Mouse (Mus musculus): Measurements from ENCODE around the gene Zfp597. TPM values are rescaled to one million over a fixed set of nuclear protein-coding genes. Genes with fewer than 3 reads are reported as not detected.

Zfp597 gene
- total RNA-seq (2021): 10 to 100 TPM; 10.9 to 13.5 TPM
- long read RNA-seq, experiment 1, full-length matches to known transcripts: 3 of 4 reads
- long read RNA-seq, experiment 1, partial matches to known transcripts: 0 of 4 reads
- long read RNA-seq, experiment 1, other reads (novel, unspliced or antisense): 1 of 4 reads
- long read RNA-seq, experiment 2, partial matches to known transcripts: 0 of 4 reads
- long read RNA-seq, experiment 2, other reads (novel, unspliced or antisense): 1 of 4 reads

DNA sequence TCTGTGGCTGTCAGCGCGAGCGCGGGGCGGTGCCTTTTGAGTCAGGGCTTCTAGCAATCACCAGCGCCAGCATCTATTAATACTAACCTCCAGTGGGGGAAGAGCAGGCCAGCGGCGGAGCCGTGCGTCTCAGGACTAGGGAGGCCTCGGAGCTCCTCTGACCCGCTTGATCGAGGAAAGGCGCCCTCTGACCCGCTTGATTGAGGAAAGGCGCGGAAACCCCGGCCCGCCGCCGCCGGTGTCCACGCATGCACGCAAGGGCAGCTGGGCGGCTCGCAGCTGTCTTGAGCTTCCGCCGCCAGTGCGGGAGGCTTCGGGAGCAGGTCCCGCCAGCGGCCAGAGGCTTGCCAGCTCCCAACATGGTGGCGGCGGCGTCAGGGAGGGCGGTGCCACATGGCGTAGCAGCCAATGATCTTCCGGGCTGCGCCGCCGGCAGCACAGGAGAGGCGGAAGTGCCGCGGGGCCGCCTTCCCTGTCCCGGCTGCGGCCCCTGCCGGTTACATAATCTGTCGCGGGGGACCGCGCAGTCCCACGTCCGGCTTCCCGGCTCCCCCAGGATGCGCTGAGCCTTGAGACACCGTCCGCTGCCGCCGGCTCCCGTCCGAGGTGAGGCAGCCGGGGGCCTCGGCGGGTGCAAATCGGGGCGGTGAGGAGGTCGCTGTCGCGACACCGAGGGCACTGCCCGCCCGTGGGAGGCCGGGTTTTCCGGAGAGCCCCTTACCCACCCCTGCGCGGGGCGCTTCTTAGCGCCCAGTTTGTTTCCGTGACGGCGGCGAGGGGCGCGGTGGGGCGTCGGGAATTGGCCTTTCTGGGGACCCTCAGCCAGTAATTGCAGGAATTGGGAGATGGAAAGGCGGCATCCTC is at the start of gene Zfp597, which contains the start of gene Gm20695:
Gene Zfp597 (minus strand): TSS at position 361 of the 864 bp plus-strand sequence.
Gene Gm20695 (plus strand): TSS at position 448 of the 864 bp plus-strand sequence.
- intact Hi-C loops (cut with DNase I): loop anchor here (2.0 kb wide), 2 partner anchors 24 to 38 kb away; partner anchors contain the start of genes 1700037C18Rik, Cluap1 and Zfp174
- peak; percentile 97 for DNase-seq

DNA sequence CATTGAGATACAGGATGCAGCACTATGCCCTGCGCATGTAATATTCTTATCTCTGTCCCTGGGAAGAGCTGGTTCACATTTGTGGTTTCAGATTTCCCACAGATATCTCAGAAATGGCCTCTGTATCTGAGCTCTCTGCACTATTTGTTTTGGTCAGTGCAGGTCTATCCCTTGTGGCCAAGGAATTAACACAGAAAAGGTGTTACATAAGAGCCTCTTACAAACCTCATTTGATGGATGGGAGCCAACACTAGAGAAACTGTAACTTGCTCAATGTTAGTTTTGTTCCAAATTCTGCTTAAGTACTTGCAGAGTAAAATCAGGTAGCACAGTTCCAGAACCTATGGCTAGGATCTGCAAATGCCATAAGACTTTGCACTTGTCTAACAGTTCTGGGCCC is 49.7 kb upstream of the Zfp597 start:
- intact Hi-C loops (cut with DNase I): no loop called here
- no peak for DNase-seq

DNA sequence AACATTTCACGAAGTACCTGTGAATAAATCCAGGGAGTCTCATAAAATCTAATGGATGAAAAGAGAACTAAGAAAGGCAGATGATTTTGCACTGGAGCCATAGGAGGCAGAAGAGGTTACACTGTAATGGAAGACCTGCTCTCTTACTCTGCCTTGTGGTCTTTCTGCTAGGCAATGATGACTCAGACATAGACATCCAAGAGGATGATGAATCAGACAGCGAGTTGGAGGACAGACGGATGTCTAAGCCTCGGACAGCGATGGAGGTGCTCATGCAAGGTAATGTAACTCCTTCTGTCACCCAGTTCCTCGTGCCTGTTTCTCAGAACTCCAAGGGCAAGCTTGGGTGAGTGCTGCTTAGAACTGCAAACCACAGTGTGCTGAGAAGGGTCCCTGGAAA is 49.2 kb upstream of the Zfp597 start:
- DNase-seq: no peak
- intact Hi-C loops (cut with DNase I): no loop called here

GRCm38 (mm10) chr16:3929151-3929550 is 44.8 kb upstream of the Zfp597 start:
- intact Hi-C loops (cut with DNase I): no loop called here
- DNase-seq: no peak

- intact Hi-C loops (cut with DNase I): no loop called here
- no peak for DNase-seq
Observed at GRCm38 (mm10) chr16:3928582-3928981, 44.2 kb upstream of the Zfp597 start.

DNA sequence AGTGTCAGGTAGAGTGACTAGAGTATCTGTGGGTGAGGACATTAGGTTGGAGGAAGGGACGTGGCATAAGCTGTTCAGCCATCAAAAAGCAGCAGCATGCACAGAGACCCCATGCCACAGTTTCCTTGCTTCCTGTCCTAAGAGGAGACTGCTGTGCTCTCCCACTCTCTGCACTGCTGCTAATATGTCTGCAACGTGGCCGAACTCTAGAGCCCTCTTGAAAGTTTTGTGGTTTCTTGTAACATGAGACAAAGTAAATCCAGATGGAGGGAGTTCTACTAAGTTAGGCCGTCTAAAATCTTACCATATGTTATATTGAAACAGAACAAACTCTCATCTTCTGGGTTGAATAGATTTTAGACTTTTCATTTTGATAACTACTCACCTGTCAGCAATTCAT is 39.6 kb upstream of the Zfp597 start:
- DNase-seq: no peak
- intact Hi-C loops (cut with DNase I): no loop called here

- DNase-seq: no peak
- intact Hi-C loops (cut with DNase I): no loop called here
Observed at GRCm38 (mm10) chr16:3923515-3923914, 39.2 kb upstream of the Zfp597 start.

DNA sequence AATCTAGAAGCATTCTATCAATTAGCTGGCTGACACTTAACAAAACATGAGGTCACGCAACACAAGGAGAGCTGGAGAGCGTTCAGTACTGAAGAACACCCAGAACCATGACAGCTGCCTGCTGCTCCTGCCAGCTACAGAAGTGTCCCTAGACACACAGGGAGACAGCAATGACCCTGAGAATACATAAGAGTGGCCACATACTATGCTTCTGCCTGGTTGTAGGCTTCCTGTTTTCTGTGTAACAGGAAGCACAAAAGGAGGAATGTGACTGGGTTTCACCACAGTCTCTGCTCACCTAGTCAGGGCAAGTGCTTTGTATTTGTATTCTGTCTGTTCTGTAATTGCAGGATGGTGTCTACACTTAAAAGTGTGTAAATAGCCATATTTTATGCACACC is 36.4 kb upstream of the Zfp597 start:
- no peak for DNase-seq
- intact Hi-C loops (cut with DNase I): loop anchor here (1.0 kb wide), 1 partner anchor 29 kb away; no protein-coding TSS in a partner anchor

- intact Hi-C loops (cut with DNase I): loop anchor here (2.0 to 10.0 kb wide), 5 partner anchors 24 to 306 kb away; partner anchors contain the start of genes Crebbp, Gm20695, Naa60 and Zfp174
- no peak for DNase-seq
Observed at GRCm38 (mm10) chr16:3909118-3909517, 24.8 kb upstream of the Zfp597 start.

DNA sequence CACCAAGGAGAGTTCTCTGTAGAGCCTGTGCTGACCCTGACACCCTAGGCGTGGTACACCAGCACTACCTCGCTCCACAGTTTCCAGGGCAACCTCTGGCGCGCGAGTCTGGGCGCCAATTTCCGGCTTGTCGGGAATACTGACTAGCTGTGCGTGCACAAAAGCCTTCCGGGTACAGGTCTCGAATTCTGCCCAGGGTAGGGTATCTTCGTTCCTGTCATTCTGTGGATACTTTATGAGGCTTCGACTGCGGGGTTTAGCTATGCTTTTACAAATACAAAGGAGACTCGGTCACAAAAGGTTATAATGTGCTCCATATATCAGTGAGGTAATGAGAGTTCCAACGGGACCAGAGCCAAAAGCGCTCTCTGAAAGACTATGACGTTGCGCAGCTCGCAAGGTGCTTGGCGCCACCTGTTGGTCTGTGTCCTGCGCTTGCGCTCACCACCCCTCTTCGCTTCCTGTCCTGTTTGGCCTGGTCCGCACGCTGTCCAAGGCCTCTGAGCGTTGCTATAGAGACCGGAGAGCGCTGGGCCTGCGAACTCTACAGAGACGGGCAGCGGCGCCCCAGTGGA is 24.3 kb upstream of the Zfp597 start, which contains the start of the genes 1700037C18Rik and Cluap1:
Gene 1700037C18Rik (minus strand): TSS at position 153 of the 575 bp plus-strand sequence.
Gene Cluap1 (plus strand): TSS at position 265 of the 575 bp plus-strand sequence.
- intact Hi-C loops (cut with DNase I): loop anchor here (2.0 to 10.0 kb wide), 5 partner anchors 24 to 306 kb away; partner anchors contain the start of genes Crebbp, Gm20695, Naa60 and Zfp174
- DNase-seq: peak; percentile 92

DNA sequence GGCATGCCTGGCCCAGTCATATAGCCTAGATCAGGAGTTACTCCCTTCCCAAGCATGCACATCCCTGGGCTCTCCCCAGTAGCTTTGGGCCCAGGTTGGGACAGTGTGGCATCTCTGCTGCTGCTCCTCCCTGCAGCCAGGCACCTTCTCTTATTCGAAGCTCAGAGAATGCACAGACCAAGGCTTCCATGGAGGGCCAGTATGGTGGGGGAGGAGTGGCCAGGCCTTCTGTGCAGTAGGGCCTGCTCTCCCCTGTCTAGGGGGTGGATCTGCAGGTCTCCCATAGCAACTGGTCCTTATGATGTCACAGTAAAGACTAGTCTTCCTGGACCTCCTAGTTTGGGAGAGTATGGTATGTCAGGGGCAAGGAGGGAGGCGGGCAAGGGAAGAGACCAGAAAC is 23.1 kb upstream of the Zfp597 start:
- intact Hi-C loops (cut with DNase I): loop anchor here (5.0 to 10.0 kb wide), 3 partner anchors 35 to 307 kb away; partner anchors contain the start of genes Crebbp, Naa60 and Zfp263
- no peak for DNase-seq

DNA sequence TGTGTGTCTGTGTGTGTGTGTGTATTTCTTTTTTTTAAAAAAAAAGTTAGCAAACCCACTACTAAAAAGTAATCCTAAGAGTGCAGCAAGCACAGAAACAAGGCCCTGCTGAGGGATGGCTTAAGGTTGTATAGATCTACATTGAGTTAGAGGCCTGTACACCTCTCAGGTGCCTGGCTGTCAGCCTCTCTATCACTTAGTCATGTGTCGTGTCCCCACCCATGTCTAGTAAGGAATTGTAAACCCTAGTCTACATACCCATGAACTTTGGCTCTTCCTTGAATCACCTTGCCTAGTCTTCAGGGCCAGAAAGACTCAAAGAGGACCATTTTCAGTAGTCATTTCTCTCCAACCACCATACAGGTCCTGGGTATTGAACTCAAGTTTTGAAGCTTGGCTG is 12.2 kb upstream of the Zfp597 start:
- DNase-seq: no peak
- intact Hi-C loops (cut with DNase I): no loop called here

DNA sequence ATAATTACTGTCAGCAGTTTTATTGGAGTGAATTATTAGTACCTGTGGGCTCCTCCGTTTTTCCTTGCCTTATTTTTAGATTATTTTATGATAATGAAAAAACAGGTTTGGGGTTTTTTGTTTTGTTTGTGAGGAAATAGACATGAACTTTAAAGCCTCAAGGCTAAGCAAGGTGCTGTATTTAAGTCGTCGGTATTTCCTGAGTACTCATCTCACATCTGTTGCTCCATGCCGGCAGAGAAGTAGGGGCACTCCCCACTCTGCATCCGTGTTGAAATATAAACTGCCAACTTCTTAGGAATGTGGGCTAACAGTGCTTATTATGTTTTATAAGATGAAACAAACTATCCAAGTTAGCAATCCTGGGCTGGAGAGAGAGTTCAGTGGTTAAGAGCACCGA is 11.7 kb upstream of the Zfp597 start:
- no peak for DNase-seq
- intact Hi-C loops (cut with DNase I): no loop called here

- DNase-seq: peak; percentile 45 to 50
- intact Hi-C loops (cut with DNase I): no loop called here
Observed at GRCm38 (mm10) chr16:3895173-3895792, 10.9 kb upstream of the Zfp597 start.

DNA sequence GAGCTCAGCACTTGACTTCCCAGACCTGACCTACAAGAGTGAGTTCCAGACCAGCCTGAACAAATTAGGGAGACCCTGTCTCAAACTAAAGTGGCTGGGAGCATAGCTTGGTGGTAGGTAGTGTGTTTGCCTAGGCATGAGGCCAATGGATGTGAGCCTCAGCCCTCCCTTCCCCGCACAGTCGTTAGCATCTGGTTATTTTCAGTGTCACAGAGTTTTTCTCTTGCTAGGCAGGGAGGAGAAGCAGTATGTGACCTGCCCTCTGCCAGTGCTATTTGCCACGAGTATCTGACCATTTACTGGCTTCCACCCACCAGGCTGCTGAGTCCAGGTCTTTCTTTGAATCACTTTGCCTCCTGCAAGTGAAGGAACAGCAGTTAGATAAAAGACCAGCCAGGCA is 9.4 kb upstream of the Zfp597 start:
- DNase-seq: no peak
- intact Hi-C loops (cut with DNase I): no loop called here

- intact Hi-C loops (cut with DNase I): no loop called here
- DNase-seq: no peak
Observed at GRCm38 (mm10) chr16:3891621-3892295, 7.4 kb upstream of the Zfp597 start.

DNA sequence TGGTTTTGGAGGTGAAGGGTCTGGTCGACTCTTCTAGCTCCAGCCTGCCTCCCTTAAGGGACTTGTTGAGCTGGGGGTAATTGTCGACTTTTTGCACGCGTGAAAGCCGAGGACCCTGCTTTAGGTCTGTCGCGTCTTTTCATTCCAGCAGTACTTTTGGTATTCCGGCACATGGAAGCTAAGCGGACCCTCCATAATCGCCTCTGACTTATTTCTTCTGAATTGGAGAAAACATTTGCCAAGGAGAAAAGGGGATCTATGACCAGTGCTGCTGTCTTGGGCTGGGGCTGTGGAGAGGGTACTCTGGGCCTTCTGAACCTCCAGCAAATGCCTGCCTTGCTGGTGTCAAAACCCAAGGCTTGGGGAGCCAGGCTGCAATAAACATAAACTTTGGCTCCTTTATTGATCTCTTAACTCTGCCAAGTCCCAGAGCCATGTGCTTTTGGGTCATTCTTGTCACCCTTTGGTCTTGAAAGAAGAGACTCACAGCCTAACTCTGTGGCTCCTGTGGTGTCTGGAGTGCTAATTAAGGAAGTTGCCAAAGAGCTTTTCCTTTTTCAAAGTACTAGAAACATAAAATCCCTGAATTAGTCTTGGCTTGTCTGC is 807 bp upstream of the Zfp597 start:
- no peak for DNase-seq
- intact Hi-C loops (cut with DNase I): loop anchor here (2.0 kb wide), 2 partner anchors 24 to 38 kb away; partner anchors contain the start of genes 1700037C18Rik, Cluap1 and Zfp174

DNA sequence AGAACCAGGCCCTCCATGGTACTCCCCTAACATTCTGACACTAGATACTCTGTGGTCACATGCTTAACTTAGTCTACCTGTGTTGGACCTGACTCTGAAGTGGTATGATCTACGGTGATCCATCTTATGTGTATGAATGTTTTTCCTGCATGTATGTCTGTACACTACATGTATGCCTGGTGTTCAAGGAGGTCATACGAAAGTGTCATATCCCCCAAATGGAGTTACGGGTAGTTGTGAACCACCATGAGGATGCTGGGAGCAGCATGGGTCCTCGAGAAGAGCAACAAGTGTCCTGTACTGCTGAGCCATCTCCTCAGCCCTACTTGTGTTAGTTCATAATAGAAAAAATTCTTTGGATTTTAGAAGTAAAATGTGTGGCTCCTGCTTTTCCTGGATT is 8.0 kb downstream of the Zfp597 start:
- intact Hi-C loops (cut with DNase I): no loop called here
- DNase-seq: no peak
